Mouse (Mus musculus) brown adipose tissue, adult 24 weeks (tissue): ENCODE measurements at regions not wholly inside any gene's neighbourhood (a gene's known extent, or its start where the extent isn't known, plus 50 kb on each side); places are given as distances from the start of the nearest gene placed in this dataset.
"Not testable (repeated sequence)": the region's sequence is repeated elsewhere in the genome, so short reads cannot be mapped to it uniquely, and the experiment has no call there.

Source experiments
- H3K27ac ChIP-seq: fragments of 200-500 bp; replicated peaks from 2 replicates; pipeline ENCODE4 v1.5.1; 2012; ENCODE audit warnings: low read depth, mild to moderate bottlenecking, low read length
- H3K4me1 ChIP-seq: fragments of 200-500 bp; 2 replicates; pipeline ENCODE4 v1.6.1; 2012; ENCODE audit warnings: low read length, mixed read lengths; ENCODE audit not compliant: control insufficient read depth, insufficient read depth, insufficient read length
- H3K4me3 ChIP-seq: fragments of 200-500 bp; 2 replicates; pipeline ENCODE4 v1.5.1; 2012; ENCODE audit warnings: low read depth, mild to moderate bottlenecking, low read length, moderate library complexity; ENCODE audit not compliant: insufficient read depth

GRCm38 (mm10) chr13:107549995-107550394 is 494.3 kb upstream of the Smim15 start:
- H3K27ac ChIP-seq, H3K4me3 ChIP-seq, H3K4me1 ChIP-seq: not testable (repeated sequence)

GRCm38 (mm10) chr13:107547073-107547472 is 497.2 kb upstream of the Smim15 start:
- Histone ChIP-seq H3K27ac (no peak overlapping the region), H3K4me3 (no peak overlapping the region), H3K4me1 (no peaks in the 10 kb centered on the region)

- no peak overlapping the region for H3K4me3 ChIP-seq
- H3K27ac ChIP-seq, result no peak overlapping the region
- no peaks in the 10 kb centered on the region for H3K4me1 ChIP-seq
These were observed 497.9 kb upstream of the Smim15 start for GRCm38 (mm10) chr13:107546181-107546900.

DNA sequence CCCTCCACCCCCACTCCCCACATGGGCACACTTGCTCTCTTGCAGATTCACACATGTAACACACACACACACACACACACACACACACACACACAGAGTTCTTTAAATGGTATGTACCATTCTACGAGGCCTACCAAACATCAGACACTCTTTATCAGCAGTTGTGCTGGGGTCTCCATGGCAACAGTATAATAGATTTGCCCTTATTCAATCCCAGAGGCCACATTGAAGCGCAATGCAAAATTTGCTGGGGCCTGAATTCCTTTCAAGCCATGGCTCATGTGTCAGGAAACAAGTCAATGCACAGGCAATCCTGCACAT is 502.7 kb upstream of the Smim15 start:
- Histone ChIP-seq H3K4me1 (no peaks in the 10 kb centered on the region), H3K4me3 (no peak overlapping the region), H3K27ac (no peak overlapping the region)

GRCm38 (mm10) chr13:107540784-107541634 is 503.2 kb upstream of the Smim15 start:
- Histone ChIP-seq H3K27ac (no peak overlapping the region), H3K4me1 (no peaks in the 10 kb centered on the region), H3K4me3 (no peak overlapping the region)

- Histone ChIP-seq H3K4me1 (no peaks in the 10 kb centered on the region), H3K4me3 (no peak overlapping the region), H3K27ac (no peak overlapping the region)
These were observed 503.9 kb upstream of the Smim15 start for GRCm38 (mm10) chr13:107540305-107540704.

GRCm38 (mm10) chr13:107539867-107540266 is 504.4 kb upstream of the Smim15 start:
- Histone ChIP-seq H3K4me1 (no peaks in the 10 kb centered on the region), H3K4me3 (no peak overlapping the region), H3K27ac (no peak overlapping the region)

GRCm38 (mm10) chr13:107539326-107539725 is 504.9 kb upstream of the Smim15 start:
- Histone ChIP-seq H3K4me1 (no peaks in the 10 kb centered on the region), H3K27ac (no peak overlapping the region)

GRCm38 (mm10) chr13:107535213-107535612 is 509.0 kb upstream of the Smim15 start:
- H3K4me1 ChIP-seq, result no peaks in the 10 kb centered on the region
- no peak overlapping the region for H3K27ac ChIP-seq
- H3K4me3 ChIP-seq, result no peak overlapping the region

More at GRCm38 (mm10) chr13:107539326-107539725, 504.9 kb upstream of the Smim15 start:
- H3K4me3 ChIP-seq, result no peak overlapping the region

- Histone ChIP-seq H3K4me1 (no peaks in the 10 kb centered on the region), H3K4me3 (no peak overlapping the region), H3K27ac (no peak overlapping the region)
These were observed 510.9 kb upstream of the Smim15 start for GRCm38 (mm10) chr13:107533323-107533722.

DNA sequence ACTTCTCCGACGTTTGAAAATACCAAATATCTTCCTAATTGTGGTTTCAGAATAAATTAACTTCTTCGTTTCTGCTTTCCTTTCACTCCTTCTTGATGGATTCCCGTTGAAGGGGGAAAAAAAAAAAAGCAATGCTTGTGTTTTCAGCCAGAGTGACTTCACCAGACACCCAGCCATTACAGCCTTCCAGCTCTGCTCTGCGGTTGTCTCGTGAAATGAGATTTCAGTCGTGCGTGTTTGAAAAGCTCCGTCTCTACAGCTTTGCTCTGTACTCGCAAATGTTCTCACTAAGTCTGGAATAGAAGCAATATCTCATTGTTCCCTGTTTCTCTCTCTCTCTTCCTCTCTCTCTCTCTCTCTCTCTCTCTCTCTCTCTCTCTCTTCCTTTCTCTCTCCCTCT is 509.6 kb upstream of the Kif2a start:
- Histone ChIP-seq H3K4me3 (no peak overlapping the region), H3K27ac (no peak overlapping the region), H3K4me1 (no peaks in the 10 kb centered on the region)

DNA sequence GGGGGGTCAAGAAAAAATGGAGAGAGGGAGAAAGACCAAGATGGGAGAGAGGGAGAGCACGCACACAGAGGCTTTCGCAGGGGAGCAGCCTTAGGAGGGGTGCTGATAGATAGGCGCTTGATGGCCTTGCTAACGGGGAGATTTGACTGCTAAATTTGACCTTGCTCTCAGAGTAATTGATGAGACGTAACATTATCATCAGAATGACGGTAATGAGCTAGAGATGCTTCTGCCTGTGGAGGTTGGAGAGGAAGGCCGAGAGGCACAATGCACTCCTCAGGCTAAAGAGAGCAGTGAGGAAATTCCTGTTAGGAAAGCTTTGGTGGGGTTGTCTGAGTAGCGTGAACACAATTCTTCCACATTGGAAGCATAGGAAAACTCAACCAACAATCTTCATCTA is 509.1 kb upstream of the Kif2a start:
- H3K27ac ChIP-seq, result no peak overlapping the region
- H3K4me3 ChIP-seq, result no peak overlapping the region
- no peaks in the 10 kb centered on the region for H3K4me1 ChIP-seq

DNA sequence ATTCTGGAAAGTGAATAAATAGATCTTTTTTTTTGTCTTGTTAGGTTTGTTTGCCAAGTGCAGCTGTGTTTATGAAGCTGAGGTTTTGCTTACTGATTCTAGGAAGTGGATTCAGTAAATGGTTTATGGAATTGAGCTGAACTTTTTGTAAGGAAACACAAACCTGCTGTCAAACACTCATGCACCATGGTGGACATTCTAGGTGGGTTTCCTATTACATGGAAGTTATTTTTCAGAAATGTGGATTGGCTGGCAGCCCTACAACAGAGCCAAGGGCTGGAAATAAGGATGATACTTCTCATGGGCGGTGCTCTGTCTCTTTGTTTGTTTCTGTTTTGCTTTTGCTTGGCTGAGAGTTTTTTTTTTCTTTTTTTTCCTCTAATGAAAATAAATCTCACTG is 508.5 kb upstream of the Kif2a start:
- Histone ChIP-seq H3K4me3 (no peak overlapping the region), H3K4me1 (no peaks in the 10 kb centered on the region), H3K27ac (no peak overlapping the region)

- H3K27ac ChIP-seq, result no peak overlapping the region
- no peak overlapping the region for H3K4me3 ChIP-seq
- H3K4me1 ChIP-seq, result no peaks in the 10 kb centered on the region
These were observed 507.0 kb upstream of the Kif2a start for GRCm38 (mm10) chr13:107528724-107529456.

GRCm38 (mm10) chr13:107522942-107523341 is 501.0 kb upstream of the Kif2a start:
- H3K4me1 ChIP-seq, result no peaks in the 10 kb centered on the region
- no peak overlapping the region for H3K27ac ChIP-seq
- no peak overlapping the region for H3K4me3 ChIP-seq
